Mouse (Mus musculus) spleen, postnatal 0 days (tissue): ENCODE measurements around the gene Wdr31. TPM values are rescaled to one million over a fixed set of nuclear protein-coding genes. Genes with fewer than 3 reads are reported as not detected.

Experiments used
- polyA plus RNA-seq: library from polyadenylated mRNA; unstranded; fragments of >200 nt; fragmentation: Nextera tagmentation; extraction: Ambion mirVana; gene quantifications from 2 replicates; pipeline ENCODE4 v1.2.1, GENCODE M21; 2015

Wdr31 gene
- polyA plus RNA-seq: 2.2 and 2.6 TPM in 2 replicates

DNA sequence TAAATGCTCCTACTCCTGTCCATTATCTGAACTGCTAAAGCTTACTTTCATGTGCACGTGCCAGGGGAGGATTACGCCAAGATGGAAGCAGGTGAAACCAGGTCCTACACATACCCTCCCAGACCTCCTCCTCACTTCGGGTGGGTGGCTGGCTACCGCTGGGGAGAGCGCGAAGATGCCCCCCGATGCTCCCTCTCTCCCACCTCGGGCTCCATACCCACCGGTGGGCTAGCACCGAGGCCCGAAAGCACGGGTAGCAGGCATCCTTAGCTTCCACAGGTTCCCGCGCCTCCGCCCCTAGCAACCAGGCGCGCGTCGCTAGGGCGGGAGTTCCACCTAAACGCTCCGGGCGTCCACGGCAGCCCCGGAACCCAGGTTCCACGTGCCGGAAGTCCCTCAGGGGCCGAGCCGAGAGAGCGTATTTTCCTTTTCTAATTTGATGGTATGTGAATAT, at the start of gene Wdr31:
Gene Wdr31 (minus strand): TSS at position 299 of the 454 bp plus-strand sequence.

DNA sequence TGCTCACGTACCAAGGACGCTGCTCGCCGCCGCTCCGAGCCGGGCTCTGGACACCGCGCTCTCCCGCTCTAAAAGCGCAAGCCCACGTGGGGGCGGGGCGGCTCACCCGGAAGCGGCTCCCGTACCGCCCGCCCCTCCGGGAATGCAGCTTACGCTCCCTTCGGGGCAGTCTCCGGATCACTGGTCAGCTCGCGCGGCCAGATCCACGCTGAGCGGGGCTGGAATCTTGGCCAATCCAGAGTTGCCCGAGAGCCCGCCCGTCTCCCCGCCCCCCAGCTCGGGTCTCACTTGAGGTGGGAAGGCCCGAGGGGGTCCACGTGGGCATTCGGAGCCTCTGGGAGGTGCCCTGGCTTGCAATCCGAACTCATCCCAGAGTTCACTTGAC, 49.1 kb upstream of the Wdr31 start, which contains the start of gene Alad:
Gene Alad (minus strand): TSS at position 70 of the 385 bp plus-strand sequence.

DNA sequence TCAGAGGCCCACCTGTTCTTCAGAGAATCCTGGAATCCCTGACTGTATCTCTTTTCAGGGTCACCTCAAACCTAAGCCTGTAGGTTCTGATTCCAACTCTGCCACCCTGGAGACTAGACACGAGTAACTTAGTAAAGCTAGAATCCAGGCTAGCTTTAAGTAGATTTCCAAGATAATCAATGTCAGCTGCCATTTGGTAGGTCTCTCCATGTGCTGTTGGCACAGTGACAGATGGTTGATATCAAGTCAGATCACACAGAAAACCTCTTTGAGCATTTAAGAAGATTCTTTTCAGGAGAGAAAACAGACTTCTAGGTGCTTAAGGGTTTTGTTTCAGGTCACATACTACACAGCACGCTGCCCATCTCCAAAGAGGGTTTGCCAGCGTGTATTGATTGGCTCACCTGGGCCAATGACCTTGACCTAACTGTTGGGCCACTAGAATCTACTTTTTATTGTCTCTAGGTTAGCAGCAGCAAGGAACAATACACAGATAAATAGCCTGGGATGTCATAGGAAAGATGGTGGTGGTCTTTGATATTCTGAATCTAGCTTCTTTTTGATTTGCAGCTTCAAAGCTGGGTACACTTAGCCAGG, 32.8 kb upstream of the Wdr31 start, which contains the start of gene Hdhd3:
Gene Hdhd3 (minus strand): TSS at position 94 of the 597 bp plus-strand sequence.

DNA sequence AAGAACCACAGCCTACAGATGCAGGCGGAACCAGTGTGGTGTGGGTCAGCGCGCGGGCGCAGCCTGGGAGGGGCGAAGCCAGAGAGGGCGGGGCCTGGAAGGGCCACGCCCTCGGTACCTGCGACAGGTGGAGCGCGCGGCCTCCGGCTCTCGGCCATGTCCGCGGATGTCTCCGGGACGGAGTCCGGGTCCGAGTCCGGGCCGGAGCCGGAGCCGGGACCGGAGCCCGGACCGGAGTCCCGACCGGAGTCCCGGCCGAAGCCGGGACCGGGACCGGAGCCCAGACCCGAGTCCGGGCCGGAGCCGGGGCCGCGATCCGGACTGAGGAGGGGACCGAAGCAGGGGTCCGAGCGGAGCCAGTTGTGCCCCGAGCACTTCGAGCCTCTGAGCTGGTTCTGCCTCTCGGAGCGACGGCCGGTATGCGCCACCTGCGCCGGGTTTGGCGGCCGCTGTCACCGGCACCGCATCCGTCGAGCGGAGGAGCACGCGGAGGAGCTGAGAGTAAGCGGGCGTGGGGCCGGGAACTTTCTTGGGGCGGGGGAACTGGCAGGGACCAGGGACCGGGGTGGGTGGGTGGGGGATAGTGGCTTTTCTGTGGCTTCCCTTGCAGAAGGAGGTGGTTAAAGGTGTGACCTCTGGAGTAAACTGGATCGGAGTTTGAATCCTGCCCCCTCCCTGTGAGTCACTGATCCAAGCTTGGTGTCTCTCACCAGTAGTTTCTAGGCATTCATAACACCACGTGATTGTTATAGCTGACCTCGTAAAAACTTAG, 9.4 kb upstream of the Wdr31 start, which contains the start of gene Bspry:
Gene Bspry (plus strand): TSS at position 117 of the 772 bp plus-strand sequence.

DNA sequence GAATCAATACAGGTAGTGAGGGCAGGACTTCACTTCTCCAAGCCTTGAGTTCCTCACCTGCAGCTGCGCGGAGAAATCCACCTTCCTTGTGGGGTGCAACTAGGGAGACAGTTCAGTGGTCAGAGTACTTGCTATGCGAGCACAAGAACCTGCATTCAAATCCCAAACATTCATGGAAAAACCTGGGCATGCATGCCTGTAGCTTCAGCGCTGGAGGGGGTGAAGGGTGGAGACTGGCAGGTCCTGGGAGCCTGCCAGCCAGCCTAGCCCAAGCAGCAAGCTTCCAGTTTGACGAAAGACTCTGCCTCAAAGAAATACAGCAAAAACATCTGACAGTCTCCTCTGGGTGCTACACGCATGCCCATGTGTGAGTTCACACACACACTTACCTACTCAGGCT, 35.6 kb downstream of the Wdr31 start, which contains the start of gene Rnf183:
Gene Rnf183 (minus strand): TSS at position 172 of the 400 bp plus-strand sequence.

DNA sequence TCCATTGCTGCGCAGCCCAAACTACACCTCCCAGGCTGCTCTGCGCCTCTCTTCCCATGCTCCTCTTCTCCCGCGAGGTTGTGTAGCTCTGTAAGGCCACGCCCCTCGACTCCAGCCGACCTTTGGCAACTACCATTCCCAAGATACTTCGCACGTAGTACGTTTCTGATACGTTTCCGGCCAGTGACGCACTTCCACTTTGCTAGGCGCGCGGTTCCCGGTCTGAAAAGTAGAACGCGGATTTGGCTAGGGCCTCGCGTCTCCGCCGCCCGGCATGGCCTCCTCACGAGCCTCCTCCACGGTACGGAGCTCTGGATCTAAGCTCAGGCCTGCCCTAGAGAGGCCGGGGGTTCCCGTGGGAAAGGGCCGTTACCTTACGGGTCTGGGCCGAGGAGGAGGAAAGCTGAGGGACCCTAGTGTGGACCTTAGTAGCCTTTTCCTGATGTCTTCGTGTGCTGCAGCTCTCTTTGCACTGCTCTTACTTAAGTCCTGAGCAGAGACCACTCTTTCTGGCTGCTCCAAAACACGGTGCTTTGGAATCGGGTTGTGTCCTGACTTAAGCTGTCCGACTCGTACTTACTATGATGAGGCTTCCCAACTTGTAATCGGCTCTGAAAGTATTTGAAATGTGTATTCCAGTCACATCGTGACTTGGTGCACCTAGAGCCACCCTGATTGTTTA, 62.0 kb downstream of the Wdr31 start, which contains the start of the genes Cdc26 and Prpf4:
Gene Cdc26 (minus strand): TSS at position 42 of the 682 bp plus-strand sequence.
Gene Prpf4 (plus strand): TSS at position 197 of the 682 bp plus-strand sequence.

Other genes starting within 250 kb of the Wdr31 start
- gene Zfp37, start 239.8 kb downstream of the Wdr31 start, polyA plus RNA-seq: 1.2 and 2.0 TPM in 2 replicates
- 15.7 and 21.4 TPM in 2 replicates for gene Slc31a2, start 208.3 kb downstream of the Wdr31 start, polyA plus RNA-seq
- 18.5 and 21.3 TPM in 2 replicates for gene Fkbp15, start 110.3 kb downstream of the Wdr31 start, polyA plus RNA-seq
- 21.1 and 22.6 TPM in 2 replicates for gene Slc31a1, start 110.2 kb downstream of the Wdr31 start, polyA plus RNA-seq
- gene Cdc26, start 62.3 kb downstream of the Wdr31 start, polyA plus RNA-seq: 89.9 and 92.8 TPM in 2 replicates
- 12.7 and 13.3 TPM in 2 replicates for gene Prpf4, start 62.1 kb downstream of the Wdr31 start, polyA plus RNA-seq
- not detected in 2 replicates for gene Rnf183, start 35.6 kb downstream of the Wdr31 start, polyA plus RNA-seq
- 0.19 and 0.86 TPM in 2 replicates for gene Bspry, start 9.2 kb upstream of the Wdr31 start, polyA plus RNA-seq
- 2.4 and 4.0 TPM in 2 replicates for gene Hdhd3, start 32.6 kb upstream of the Wdr31 start, polyA plus RNA-seq
- gene Alad, start 49.0 kb upstream of the Wdr31 start, polyA plus RNA-seq: 533 and 652 TPM in 2 replicates
- gene Pole3, start 54.2 kb upstream of the Wdr31 start, polyA plus RNA-seq: 71.2 and 84.8 TPM in 2 replicates
- gene 4933430I17Rik, start 54.5 kb upstream of the Wdr31 start, polyA plus RNA-seq: 0.08 and 0.18 TPM in 2 replicates
- gene Rgs3, start 89.0 kb upstream of the Wdr31 start, polyA plus RNA-seq: 17.6 and 23.6 TPM in 2 replicates